Mouse (Mus musculus) yolk sac, embryonic 10.5 days (tissue): ENCODE measurements at regions not wholly inside any gene's neighbourhood (a gene's known extent, or its start where the extent isn't known, plus 50 kb on each side); places are given as distances from the start of the nearest gene placed in this dataset.

Experiments used
- DNase-seq: peaks from one replicate; pipeline ENCODE4 v3.0.0-alpha.2; 2017; ENCODE audit warnings: low spot score

GRCm38 (mm10) chr8:102845362-102845761, 59.9 kb upstream of the Cdh11 start:
- DNase-seq: no peak

GRCm38 (mm10) chr8:102860021-102860420, 74.6 kb upstream of the Cdh11 start:
- no peak for DNase-seq

GRCm38 (mm10) chr8:102899525-102899924, 114.1 kb upstream of the Cdh11 start:
- DNase-seq: no peak

GRCm38 (mm10) chr8:102900662-102901061, 115.2 kb upstream of the Cdh11 start:
- no peak for DNase-seq

- DNase-seq: no peak
Measured at GRCm38 (mm10) chr8:102907444-102907843, 122.0 kb upstream of the Cdh11 start.

- DNase-seq: no peak
Measured at GRCm38 (mm10) chr8:102931342-102931835, 145.9 kb upstream of the Cdh11 start.

GRCm38 (mm10) chr8:102938771-102939170, 153.3 kb upstream of the Cdh11 start:
- no peak for DNase-seq

- DNase-seq: no peak
Measured at GRCm38 (mm10) chr8:102945546-102945945, 160.1 kb upstream of the Cdh11 start.

- DNase-seq: peak; percentile 5
Measured at GRCm38 (mm10) chr8:102978161-102978581, 192.7 kb upstream of the Cdh11 start.

- no peak for DNase-seq
Measured at GRCm38 (mm10) chr8:102983220-102983909, 197.9 kb upstream of the Cdh11 start.

GRCm38 (mm10) chr8:102983910-102984225, 198.4 kb upstream of the Cdh11 start:
- DNase-seq: peak; percentile 17

GRCm38 (mm10) chr8:103007284-103007984, 222.0 kb upstream of the Cdh11 start:
- DNase-seq: no peak

GRCm38 (mm10) chr8:103019121-103019520, 233.7 kb upstream of the Cdh11 start:
- DNase-seq: no peak

- no peak for DNase-seq
Measured at GRCm38 (mm10) chr8:103023237-103023636, 237.8 kb upstream of the Cdh11 start.

GRCm38 (mm10) chr8:103031708-103032107, 246.3 kb upstream of the Cdh11 start:
- DNase-seq: no peak

- DNase-seq: no peak
Measured at GRCm38 (mm10) chr8:103033956-103034355, 248.5 kb upstream of the Cdh11 start.

- DNase-seq: no peak
Measured at GRCm38 (mm10) chr8:103072079-103072635, 286.7 kb upstream of the Cdh11 start.

GRCm38 (mm10) chr8:103072646-103073045, 287.2 kb upstream of the Cdh11 start:
- DNase-seq: no peak

GRCm38 (mm10) chr8:103078559-103078958, 293.1 kb upstream of the Cdh11 start:
- DNase-seq: no peak

GRCm38 (mm10) chr8:103086956-103087482, 301.6 kb upstream of the Cdh11 start:
- DNase-seq: no peak

- no peak for DNase-seq
Measured at GRCm38 (mm10) chr8:103096496-103097092, 311.2 kb upstream of the Cdh11 start.

GRCm38 (mm10) chr8:103125581-103125980, 340.1 kb upstream of the Cdh11 start:
- DNase-seq: no peak

GRCm38 (mm10) chr8:103138136-103138535, 352.7 kb upstream of the Cdh11 start:
- no peak for DNase-seq
